Mouse (Mus musculus): ENCODE measurements at regions not wholly inside any gene's neighbourhood (a gene's known extent, or its start where the extent isn't known, plus 50 kb on each side); places are given as distances from the start of the nearest gene placed in this dataset.
"Not testable (repeated sequence)": the region's sequence is repeated elsewhere in the genome, so short reads cannot be mapped to it uniquely, and the experiment has no call there.

DNA sequence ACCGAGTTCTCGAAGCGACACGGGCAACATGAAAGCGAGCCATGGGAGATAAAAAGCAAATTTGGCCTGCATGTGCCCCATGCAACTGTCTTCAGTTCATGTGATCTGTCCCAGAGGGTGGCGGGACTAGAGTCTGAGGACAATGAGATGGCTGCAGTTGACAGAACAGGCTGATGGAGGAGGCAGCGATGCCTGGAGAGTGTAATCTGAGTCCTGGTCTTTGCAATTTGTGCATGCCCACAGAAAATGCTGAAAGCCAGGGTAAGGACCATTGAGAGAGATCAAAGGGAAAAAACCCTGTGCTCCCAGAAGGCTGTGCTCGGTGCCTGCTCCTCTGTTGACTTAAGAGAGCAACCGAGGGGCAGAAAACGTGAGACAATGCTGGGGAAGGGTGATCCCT lies 624.8 kb upstream of the BB014433 start:
- in situ Hi-C loops (cut with MboI, MseI) = no loop called here

DNA sequence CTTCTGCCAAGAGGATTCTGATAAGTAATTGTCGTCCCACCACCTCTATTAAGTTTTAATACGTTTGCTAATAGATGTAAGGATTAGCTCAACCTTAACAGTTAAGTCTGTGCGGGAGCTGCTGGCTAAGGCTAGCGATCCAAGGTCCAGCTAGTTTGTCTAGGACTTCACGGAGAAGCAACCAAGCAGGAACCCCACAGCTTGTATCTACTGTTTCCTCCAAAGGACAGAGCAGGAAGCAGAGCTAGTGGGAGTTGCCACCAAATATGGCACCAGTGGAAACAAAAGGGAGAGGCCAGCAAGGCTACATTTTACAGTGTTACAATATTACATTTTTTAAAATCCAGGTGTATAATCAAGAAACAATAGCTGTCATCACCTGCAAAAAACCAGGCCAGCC lies 624.4 kb upstream of the BB014433 start:
- in situ Hi-C loops (cut with MboI, MseI) = no loop called here

DNA sequence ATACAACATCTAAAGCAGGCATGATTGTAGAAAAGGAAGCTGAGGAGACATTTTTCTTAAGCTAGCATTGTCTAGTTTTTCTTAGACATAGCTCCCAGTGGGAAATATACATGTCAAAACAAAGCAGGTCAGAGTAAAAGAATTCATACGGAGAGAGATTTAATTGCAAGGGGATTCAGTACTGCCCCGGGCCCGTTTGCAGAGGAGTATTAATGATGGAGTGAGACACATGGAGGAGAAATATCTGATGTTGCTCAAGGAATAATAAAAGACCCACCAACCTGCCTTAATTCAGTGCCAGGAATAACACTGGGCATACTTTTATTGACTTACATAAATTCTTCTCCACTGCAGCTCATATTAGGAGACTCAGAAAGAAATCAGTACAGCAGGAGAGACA lies 623.6 kb upstream of the BB014433 start:
- in situ Hi-C loops (cut with MboI, MseI) = no loop called here

DNA sequence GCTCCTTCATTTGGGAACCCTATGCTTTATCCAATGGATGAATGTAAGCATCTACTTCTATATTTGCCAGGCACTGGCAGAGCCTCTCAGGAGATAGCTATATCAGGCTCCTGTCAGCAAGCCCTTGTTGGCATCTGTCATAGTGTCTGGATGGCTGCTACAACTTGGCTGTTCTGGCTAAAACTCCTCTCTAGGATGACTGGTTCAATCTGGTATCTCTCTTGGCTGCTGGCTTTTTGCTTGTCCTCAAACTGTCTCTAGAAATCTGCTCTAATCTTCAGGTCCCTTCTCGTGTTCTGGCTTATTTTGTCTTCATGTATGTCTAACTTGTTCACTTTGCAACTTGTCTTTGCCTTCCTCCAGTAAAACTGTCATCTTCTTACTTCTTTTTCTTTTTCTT lies 614.7 kb upstream of the BB014433 start:
- in situ Hi-C loops (cut with MboI, MseI) = no loop called here

DNA sequence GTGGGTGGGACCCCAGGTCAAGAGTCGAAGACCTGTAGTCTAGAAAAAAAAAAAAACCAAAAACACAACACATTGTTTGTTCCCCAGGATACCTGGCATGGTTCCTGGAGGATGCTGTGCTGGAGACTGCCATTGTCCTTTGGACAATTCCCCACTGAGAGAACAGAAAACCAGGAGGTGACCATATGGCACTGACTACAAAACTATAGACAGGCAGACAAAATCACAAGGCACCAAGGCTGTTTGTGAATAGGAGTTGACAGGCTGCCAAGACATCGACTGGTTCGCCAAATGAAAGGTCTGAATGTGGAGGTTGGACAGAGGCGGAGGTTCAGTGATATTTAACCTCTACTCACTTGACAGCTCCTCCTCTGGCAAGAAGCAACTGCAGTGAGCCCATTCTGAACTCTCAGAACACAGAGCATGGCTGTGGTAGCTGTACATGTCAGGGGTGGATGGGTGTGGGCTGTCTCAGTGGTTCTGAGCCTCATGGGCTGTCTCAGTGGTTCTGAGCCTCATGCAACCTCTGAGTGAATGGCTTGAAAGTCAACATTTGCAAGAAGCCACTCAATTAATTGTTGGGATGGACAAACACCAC lies 589.0 kb upstream of the BB014433 start:
- in situ Hi-C loops (cut with MboI, MseI) = no loop called here

DNA sequence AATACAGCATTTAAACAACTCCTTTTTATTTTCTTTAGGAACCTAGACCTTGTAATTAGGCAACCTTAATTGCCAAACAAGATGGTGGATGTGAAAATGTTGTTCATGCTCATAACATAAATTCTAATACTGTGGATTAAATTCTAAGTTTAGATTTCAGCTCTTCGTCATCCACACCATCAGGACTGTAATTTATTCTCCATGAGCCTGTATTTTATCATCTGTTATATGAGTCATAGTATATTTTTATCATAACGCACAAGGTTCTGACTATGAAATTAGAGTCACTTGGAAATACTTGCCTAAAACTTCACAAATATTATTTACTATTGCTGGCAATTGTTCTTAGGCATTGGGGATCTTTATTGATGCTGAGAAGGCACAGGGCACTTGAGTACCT lies 582.7 kb upstream of the BB014433 start:
- in situ Hi-C loops (cut with MboI, MseI) = no loop called here

DNA sequence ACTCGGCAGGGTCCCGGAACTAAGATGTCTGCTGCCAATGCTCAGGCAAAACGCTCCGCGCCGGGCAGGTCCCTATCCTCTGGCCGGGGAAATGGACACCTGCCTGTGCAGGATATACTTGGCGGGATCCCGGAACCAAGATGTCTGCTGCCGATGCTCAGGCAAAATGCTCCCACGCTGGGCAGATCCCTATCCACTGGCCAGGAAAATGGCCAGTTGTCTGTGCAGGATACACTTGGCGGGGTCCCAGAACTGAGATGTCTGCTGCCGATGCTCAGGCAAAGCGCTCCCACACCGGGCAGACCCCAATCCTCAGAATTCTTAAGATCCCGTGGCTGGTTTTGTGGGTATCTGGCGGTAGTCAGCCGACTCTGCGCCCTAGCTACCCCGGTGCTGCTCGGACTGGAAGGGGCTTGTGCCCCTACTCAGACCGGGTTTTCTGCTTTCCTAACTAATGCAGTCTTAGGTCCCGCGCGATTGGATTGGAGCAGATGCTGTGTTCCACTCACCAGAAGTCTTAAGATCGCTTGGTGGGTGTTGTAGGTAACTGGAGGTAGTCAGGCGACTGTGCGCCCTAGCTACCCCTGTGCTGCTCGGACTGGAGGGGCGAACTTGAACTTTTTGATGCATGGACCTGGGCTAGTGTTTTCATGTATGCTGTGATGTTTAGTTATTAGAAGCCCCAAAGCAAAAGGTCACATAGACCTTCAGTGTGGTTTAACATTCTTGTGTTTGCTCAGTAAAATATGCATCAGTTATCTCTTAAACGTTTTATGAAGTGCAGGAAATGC lies 577.9 kb upstream of the BB014433 start:
- in situ Hi-C loops (cut with MboI, MseI) = not testable (repeated sequence)

DNA sequence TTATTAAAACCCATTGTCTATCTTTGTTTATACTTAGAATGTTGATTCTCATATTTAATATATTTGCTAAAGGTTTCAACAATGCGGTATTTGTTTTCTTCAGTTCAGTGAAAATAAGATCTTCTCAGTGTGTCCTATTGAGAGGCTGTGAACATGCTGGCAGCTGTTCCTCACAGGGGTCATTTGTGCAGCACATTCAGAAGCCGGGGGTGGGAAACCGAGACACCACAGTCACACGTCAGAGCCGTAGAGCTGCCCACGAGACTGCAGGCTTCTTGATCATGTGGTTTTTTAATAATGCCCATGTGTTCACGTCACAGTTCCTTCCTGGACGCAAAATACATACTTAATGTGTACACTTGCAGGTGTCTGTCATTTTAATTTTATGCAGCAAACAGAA lies 564.3 kb upstream of the BB014433 start:
- in situ Hi-C loops (cut with MboI, MseI) = no loop called here

DNA sequence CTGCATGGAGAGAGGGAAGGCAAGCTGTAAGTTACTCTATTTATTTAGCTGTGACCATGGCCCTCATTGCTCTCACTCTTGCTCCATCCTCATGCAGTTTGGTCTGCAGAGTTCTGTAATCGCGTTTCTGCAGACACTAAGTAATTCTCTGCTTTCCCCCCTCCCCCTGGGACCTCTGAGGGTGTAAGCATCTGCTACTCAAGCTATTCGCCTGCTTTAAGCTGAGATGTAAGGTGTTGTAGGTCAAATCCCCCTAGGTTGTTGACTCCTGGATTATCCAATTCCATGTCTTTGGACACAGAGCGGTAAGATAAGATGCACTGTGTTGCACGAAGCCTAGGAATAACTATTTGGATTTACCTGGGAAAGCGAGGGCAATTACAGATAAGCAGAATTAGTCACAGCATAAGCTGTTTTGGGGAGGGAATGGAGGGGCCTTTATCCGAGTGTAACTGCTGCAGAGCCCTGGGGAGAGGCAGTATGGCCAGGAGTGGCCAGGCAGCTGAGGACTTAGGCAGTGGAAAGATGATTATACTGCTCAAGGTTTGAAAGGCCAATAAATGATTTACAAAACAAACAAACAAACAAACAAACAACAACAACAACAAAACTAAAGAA lies 561.8 kb upstream of the BB014433 start:
- in situ Hi-C loops (cut with MboI, MseI) = no loop called here

DNA sequence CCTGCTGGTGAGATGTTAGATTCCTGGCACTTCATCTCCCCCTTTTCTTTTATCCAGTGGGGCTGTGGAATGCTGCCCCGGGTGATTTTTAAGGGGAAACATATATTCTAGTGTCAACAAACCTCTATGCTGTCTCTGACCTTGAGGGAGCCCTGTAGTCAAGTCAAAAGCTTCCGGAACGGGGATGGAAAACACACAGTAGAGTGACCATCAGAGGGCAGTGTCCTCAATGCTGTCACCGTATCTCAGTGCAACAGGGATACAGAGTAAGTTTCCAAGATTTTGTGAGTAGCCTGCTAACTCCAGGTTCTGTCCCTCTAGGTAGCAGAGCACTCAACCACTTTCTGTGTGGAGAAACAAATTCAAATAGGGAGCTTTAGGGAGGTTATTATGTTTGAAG lies 555.7 kb upstream of the BB014433 start:
- in situ Hi-C loops (cut with MboI, MseI) = no loop called here

DNA sequence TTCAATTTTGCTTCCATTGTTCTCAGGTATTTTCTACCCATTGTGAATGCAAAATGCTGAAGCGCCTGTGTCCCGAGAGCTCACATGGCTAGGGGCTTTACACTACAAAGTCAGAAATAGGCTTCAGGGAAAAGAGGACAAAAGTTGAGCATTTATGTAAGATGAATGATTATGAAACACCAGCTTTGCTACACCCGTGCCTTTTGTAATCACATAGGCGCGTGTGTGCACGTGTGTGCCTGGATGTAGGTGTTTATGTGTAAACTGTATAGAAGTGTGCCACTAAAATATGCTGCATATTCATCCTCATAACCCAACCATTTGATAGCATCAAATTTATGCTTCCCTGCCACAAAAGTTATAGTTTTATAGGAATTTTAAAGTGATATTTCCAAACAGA lies 547.2 kb upstream of the BB014433 start:
- in situ Hi-C loops (cut with MboI, MseI) = no loop called here

DNA sequence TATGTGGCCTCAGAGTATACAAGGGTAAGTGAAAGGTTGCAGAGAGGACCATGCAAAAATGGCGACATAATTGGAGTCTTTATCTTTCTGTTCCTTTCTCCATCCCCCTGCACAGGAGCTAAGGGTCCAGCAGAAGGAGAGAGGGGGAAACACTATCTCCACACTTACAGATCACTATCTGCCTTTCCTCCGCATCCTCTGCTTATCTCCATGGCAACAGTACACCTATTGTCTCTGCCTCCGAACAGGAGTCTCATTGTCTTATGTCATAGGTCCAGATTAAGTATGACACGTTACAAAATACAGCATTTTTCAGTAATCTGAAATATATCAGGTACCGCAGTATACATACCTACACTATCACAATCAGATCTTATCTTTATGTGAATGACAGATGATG lies 537.9 kb upstream of the BB014433 start:
- in situ Hi-C loops (cut with MboI, MseI) = no loop called here

DNA sequence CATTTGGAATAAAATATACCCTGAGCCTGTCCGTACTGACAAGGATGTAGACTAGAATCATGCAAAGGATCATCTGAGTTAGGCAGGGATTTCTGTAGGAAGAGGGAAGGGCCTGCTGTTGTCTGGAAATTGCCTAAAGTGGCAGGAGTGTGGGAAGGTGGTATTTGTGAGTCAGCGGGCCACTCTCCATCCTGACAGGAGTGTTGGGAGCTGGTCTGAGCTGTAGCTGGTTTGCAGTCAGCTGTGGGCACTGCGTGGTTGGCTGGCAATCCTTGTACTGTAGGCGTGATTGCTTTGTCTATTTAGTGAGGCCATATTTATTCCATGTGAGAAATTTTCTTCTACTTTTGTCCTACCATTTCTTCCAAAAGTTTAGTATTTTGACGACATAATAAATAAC lies 524.2 kb upstream of the BB014433 start:
- in situ Hi-C loops (cut with MboI, MseI) = no loop called here

DNA sequence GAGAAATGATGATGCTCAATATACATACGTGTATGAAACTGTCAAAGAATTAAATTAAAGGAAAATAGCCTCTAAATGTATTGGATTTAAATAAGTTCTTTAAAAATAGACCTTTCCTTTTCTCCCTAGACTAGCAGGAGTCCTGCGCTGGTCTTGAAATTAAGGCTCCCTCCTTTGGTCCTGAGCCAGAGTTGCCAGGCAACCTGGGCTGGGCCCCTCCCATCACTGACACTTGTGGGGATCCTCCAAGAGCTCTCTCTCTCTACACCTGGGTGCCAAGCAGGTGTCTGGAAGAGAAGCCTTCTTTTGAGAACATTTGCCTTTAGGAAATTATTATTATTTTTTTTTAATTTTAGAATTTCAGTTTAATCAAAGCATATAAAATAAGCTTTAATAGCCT lies 521.9 kb upstream of the BB014433 start:
- in situ Hi-C loops (cut with MboI, MseI) = no loop called here

DNA sequence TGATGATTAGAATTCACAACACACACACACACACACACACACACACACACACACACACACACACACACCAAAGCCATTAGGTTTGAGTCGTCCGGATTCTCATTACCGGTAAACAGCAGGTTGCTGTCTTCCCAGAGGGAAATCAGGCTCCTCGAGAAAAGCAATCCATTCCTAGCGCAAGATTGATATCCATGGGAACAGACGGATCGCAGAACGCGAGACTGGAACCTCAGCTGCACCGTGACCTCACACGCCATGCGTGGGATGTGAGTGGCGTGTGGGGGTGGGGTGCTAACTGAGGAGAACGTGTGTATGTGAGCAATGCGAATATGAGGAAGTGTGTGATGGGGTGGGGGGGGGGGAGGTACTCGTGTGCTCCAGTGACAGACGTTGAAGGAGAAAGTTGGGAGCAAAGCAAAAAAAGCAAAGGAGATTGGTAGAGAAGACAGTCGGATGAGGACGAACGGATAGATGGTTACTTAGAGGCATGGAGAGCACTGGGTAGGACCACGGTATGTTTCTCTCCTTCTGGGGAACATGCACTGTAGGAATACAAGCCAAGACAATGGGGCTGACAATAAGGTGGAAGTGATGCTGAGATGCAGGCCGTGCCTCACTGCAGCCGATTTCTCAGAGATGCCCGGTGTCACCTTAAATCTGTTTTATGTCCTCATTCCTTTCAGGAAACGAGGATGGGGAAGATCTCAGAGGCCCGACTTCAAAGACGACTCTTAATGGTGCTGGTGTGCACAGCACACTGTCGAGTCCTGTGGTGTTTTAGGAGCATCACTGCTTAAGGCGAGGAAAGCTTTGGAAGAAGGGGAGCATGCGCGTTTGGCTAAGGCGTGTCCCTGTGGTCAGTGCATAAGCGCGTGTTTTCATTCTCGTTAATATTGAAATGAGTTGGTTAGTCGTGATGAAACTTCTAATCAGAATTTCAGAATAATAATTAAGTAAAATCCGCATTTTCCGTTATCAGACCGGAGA lies 516.7 kb upstream of the BB014433 start:
- in situ Hi-C loops (cut with MboI, MseI) = no loop called here

DNA sequence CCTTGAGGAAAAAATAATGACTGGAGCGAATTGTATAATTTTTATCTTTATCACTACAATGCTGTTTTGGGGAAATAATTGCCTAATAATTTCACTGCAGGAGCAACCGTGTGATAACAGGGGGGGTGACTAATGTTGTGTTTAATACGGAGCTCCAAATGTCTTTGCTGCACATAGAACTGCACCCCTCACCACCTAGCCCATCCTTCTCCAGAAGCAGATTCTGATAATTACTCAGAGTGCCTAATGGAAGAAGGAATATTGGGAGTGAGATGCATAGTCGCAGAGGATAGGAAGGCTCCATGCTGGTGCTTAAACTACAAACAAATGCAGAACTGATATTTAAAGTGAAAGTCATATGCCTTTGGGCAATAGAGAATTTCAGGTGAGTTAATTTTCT lies 486.1 kb upstream of the BB014433 start:
- in situ Hi-C loops (cut with MboI, MseI) = loop anchor here (25.0 kb wide), 1 partner anchor 930 kb away; no protein-coding TSS in a partner anchor

DNA sequence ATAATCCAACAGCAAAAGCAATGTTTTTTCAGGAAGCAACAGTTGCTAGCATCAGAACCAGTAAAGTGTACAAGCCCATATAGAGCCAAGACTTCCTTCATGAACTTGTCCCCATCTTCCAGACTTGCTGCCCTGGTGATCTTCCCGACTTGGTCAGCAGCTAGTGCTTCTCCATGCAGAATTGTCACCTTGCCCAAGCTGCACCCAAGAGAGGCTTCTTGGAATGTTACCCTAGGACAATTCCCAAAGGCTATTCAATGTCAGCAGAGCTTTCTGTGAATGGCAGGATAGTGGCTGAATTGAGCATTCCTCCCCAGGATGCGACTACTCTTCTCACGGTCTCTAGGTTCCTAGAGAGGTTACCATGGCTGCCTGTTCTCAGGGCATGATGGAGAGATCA lies 479.6 kb upstream of the BB014433 start:
- in situ Hi-C loops (cut with MboI, MseI) = loop anchor here (25.0 kb wide), 1 partner anchor 937 kb away; no protein-coding TSS in a partner anchor

DNA sequence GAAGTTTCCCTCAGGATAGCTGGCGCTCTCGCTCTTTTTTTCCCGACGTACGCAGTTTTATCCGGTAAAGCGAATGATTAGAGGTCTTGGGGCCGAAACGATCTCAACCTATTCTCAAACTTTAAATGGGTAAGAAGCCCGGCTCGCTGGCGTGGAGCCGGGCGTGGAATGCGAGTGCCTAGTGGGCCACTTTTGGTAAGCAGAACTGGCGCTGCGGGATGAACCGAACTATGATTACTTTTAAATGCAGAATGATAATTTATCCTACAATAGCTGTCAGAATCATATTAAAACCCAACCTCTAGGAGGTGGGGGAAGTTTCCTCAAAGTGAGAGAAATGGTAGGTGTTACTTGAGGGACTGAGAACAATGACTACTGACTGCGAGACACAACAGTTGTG lies 474.0 kb upstream of the BB014433 start:
- in situ Hi-C loops (cut with MboI, MseI) = not testable (repeated sequence)

DNA sequence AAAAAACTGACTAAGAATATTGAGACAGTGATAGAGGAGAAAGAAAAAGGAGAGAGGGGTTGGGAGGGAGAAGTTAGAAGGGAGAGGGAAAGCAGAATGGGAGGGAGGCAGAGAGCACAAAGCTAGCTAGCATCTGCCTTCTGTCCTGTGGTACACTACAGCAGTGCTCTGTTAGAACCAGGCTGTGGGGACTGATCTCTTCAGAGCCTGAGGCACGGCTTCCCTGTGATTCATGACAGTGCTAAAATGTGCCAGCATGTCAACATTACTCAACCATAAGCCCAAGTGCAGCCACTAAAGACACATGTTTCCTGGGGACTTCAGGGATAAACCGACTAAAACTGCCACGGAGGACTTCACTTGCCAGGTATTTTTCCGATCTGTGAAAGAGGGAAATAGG lies 455.1 kb upstream of the BB014433 start:
- in situ Hi-C loops (cut with MboI, MseI) = no loop called here

DNA sequence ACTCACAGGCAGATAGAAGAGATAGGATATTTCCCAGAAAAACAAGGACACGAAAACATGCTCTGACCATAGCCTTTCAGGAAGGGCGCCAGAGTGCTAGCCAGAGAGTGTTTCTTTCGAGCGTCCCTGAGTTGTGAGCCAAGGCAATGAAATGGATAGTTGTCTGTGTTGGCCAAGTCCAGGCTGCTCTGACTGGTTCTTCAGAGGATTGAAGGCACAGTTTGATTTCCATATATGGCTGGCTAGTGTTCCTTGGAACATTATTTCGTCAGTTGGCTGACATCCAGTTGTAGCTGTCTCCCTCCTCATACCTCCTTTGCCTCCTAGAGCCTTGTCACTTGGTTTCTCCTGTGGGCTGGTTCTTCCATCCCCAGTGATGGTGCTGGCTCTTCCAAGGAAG lies 451.7 kb upstream of the BB014433 start:
- in situ Hi-C loops (cut with MboI, MseI) = no loop called here

DNA sequence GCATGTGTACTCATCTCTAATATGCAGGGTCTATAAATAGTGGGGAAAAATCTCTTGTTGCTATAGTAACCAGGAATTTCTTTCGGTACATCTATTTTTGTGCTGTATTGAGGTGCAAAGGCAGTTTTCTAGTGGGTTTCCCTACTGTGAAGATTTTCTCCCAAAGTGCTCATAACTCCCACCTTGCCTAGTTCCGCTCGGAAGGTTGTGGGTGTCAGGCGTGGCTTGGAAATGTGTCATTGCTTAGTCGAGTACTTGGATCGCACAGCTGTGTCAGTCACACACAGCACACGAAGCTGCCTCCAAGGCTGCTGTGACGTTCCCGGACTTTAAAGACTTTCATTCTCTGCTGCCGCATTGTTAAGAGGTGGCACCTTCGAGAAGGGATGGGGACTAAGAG lies 450.4 kb upstream of the BB014433 start:
- in situ Hi-C loops (cut with MboI, MseI) = no loop called here

DNA sequence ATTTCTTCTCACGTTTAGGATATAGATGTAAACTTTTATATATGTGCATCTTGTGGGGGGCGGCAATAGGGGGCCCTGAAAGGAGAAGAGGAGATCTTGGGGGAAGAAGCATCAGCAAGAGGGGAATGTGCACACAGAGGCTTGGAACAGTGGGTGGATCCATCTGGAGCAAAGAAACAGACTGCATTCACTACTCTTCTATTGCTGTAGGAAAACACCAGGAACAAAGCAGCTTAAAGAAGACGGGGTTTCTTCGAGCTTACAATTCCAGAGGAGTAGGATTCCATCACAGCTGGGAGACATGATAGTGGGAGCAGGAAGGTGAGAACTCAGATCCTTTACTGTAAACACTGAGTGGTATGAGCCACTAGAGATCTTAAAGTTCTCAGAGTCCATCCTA lies 444.9 kb upstream of the BB014433 start:
- in situ Hi-C loops (cut with MboI, MseI) = no loop called here
